Mouse (Mus musculus) adrenal gland, postnatal 10 days (tissue): ENCODE measurements at regions not wholly inside any gene's neighbourhood (a gene's known extent, or its start where the extent isn't known, plus 50 kb on each side); places are given as distances from the start of the nearest gene placed in this dataset.

Experiments
- DNase-seq: peaks from one replicate; pipeline ENCODE4 v3.0.0; 2021; ENCODE audit warnings: mixed read lengths

DNA sequence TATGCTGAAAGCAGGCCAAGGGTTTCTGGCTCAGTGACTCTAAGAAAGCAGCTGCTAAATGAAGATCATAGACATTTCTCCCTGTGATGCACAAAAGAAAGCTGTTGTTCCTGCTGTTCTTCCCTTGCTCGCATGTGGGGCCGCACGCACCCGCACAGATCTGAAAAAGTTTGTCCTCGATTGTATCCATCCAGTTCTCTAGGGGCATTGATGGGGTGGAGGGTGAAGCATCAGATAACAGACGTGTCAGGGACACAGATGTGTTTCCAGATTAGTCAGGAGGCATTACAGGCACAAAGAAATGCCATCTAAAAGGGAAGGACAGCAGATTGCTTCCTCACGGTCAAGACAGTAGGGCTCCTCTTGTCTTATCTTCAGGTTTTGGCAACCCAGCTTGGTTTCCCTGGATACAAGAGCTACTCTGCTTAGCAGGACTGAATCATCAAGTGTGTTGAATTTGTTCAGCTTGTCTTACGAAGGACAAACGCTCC is 2001.3 kb downstream of the Pcdh9 start:
- peak; percentile 41 for DNase-seq

DNA sequence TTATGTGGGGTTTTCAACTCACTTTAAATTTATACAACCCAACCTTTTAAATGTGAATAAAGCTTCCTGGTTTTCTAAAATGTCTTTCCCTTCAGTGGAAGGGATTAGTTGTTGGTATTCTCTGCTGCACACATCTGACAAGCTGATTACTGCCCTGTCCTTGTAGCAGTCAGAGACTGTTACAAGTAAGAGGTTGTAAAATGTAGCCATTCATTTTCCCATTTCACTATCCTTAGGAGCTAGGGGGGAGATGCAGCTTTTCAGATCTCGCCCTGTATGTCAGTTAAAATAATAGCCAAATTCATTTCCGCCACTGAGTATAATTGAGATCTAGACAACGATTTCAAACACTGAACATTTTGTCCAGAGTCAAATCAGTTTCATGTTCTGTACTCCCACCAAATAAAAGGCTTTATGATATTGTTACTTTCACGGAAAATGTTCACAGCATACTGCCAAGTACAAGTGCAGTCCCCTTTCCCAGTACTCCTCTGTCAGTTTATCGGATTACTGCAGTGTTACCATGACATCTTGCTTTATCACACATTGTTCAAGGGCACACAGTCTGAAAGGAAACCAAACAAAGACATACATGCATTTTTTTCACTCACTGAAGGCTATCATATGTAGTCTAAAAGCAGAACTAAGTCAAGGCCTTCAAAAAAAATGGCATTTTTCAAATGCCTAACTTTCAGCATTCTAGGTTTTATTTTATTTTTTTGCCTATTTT is 2024.4 kb downstream of the Pcdh9 start:
- DNase-seq = no peak

DNA sequence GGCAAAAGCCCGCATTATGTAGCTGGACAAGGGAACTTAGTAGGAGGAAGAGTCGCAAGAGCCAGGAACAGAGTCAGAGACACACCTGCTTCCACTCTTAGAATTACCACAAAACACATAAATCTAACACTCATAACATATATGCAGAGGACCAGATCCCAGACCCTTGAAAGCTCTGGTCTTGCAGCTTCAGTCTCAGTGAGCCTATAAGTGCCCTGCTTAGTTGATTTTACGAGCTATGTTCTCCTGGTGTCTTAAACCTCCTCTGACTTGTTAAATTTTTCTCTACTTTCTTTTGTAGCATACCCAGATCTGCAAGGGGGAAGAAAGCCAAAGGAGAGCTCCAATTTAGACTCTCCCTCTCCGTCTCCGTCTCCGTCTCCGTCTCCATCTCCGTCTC is 2038.2 kb downstream of the Pcdh9 start:
- DNase-seq = no peak
